Mouse (Mus musculus): Measurements from ENCODE around the gene Tecta. TPM values are rescaled to one million over a fixed set of nuclear protein-coding genes. Genes with fewer than 3 reads are reported as not detected.

The Tecta gene
- not detected for total RNA-seq (2023)

DNA sequence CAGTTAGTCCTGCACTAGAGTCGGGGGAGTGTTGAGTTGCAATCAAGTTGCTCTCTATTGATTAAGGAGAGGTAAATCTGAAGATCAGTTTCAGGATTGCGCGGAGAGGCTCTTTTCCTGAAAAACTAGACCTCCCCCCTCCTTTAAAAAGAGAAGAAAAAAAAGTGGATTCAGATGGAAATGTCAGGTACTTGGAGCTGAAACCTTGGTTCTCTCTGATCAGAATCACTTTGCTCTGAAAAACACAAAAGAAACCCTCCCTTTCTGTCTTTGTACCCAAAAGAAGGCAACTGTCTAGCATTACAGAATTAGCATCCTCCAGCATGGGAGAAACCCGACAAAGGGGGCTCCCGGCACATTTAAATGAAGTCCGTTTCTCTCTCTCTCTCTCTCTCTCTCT lies at the start of gene Tecta:
TSS of gene Tecta (minus strand) at position 101 of the 400 bp plus-strand sequence.

Other genes with a start within 250 kb of the Tecta start
- 10 to 100 TPM; 27.2 to 28.2 TPM for gene Sc5d, start 135.7 kb downstream of the Tecta start, total RNA-seq (2023)
- 10 to 100 TPM; 28.5 to 35.7 TPM for gene Tbcel, start 107.9 kb upstream of the Tecta start, total RNA-seq (2023)